Mouse (Mus musculus) midbrain, embryonic 16.5 days (tissue): ENCODE measurements around the gene Rab31. TPM values are rescaled to one million over a fixed set of nuclear protein-coding genes. Genes with fewer than 3 reads are reported as not detected.

Experiments used
- ATAC-seq: fragments of 200-750 bp; cut with Nextera tagmentation; 2 replicates; pipeline ENCODE4 v1.8.0; 2017; ENCODE audit warnings: moderate TSS enrichment
- H3K27ac ChIP-seq: fragments of 300-500 bp; sonication (generic); 2 replicates; pipeline ENCODE4 v1.5.1; 2014; ENCODE audit warnings: mild to moderate bottlenecking, low read length, mixed read lengths
- H3K27me3 ChIP-seq: fragments of 300-500 bp; sonication (generic); 2 replicates; pipeline ENCODE4 v1.6.1; 2014; ENCODE audit warnings: low read depth, low read length, mixed read lengths; ENCODE audit not compliant: control insufficient read depth, insufficient read depth
- H3K36me3 ChIP-seq: fragments of 300-500 bp; sonication (generic); 2 replicates; pipeline ENCODE4 v1.6.1; 2014; ENCODE audit warnings: mild to moderate bottlenecking, low read length, moderate library complexity, mixed read lengths; ENCODE audit not compliant: control insufficient read depth, insufficient read depth
- H3K4me1 ChIP-seq: fragments of 300-500 bp; sonication (generic); 2 replicates; pipeline ENCODE4 v1.6.1; 2014; ENCODE audit warnings: mild to moderate bottlenecking, low read length, mixed read lengths; ENCODE audit not compliant: control insufficient read depth, insufficient read depth
- H3K4me2 ChIP-seq: fragments of 300-500 bp; sonication (generic); 2 replicates; pipeline ENCODE4 v1.6.1; 2014; ENCODE audit warnings: mild to moderate bottlenecking, low read length, mixed read lengths
- H3K4me3 ChIP-seq: fragments of 300-500 bp; sonication (generic); 2 replicates; pipeline ENCODE4 v1.5.1; 2014; ENCODE audit warnings: low read depth, mild to moderate bottlenecking, low read length, moderate library complexity, mixed read lengths
- H3K9ac ChIP-seq: fragments of 300-500 bp; sonication (generic); 2 replicates; pipeline ENCODE4 v1.6.1; 2014; ENCODE audit warnings: low read depth, low read length, mixed read lengths
- H3K9me3 ChIP-seq: fragments of 300-500 bp; sonication (generic); replicated peaks from 2 replicates; pipeline ENCODE4 v1.6.1; 2014; ENCODE audit warnings: mild to moderate bottlenecking, low read length, mixed read lengths; ENCODE audit not compliant: control insufficient read depth, poor library complexity, severe bottlenecking
- WGBS: fragments of 180-500 bp; shearing (Covaris S2); extraction: QIAGEN DNeasy Blood & Tissue Kit; methylation state at CpG from one replicate; pipeline ENCODE4 v1.1.7; 2014; 5-methylcytosine and 5-hydroxymethylcytosine counted together
- polyA plus RNA-seq: library from polyadenylated mRNA; unstranded; fragments of >200 nt; fragmentation: Nextera tagmentation; extraction: Ambion mirVana; gene quantifications from 2 replicates; pipeline ENCODE4 v1.2.1, GENCODE M21; 2015

Rab31 gene
- polyA plus RNA-seq, 1 experiment from 2014 or later, result 79.4 TPM

DNA sequence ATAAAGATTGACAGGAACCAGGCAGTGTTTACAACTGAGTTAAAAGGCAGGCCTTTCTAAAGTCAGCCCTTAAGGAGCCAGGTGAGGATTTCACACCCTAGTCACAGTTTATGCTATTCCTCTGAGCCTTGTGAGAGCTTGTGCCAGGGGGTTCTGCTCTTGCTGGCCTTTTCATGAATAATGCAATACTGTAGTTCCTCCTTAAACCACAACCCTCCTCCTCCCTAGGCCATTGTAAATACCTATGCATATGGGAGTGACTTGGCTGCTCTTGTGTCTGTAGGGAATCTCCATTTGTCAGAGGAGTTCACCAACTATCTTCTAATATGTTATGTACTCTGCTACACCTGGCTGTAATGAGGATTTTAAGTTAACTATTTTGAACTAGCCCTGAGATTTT is 13.2 kb upstream of the Rab31 start:
- no peak for ATAC-seq
- Histone ChIP-seq H3K27me3 (no peaks in the 10 kb centered on the region), H3K9ac (no peak overlapping the region), H3K4me2 (no peak overlapping the region), H3K27ac (no peak overlapping the region), H3K4me1 (peaks cover 26% of the 10 kb centered on the region), H3K4me3 (no peak overlapping the region), H3K9me3 (no peaks in the 10 kb centered on the region), H3K36me3 (no peaks in the 10 kb centered on the region)

GRCm38 (mm10) chr17:65784610-65785140 is 12.1 kb upstream of the Rab31 start:
- H3K4me2 ChIP-seq, result peak overlapping the region; percentile 70
- WGBS, result 71% methylated on average over 8 of the region's 8 CpGs

DNA sequence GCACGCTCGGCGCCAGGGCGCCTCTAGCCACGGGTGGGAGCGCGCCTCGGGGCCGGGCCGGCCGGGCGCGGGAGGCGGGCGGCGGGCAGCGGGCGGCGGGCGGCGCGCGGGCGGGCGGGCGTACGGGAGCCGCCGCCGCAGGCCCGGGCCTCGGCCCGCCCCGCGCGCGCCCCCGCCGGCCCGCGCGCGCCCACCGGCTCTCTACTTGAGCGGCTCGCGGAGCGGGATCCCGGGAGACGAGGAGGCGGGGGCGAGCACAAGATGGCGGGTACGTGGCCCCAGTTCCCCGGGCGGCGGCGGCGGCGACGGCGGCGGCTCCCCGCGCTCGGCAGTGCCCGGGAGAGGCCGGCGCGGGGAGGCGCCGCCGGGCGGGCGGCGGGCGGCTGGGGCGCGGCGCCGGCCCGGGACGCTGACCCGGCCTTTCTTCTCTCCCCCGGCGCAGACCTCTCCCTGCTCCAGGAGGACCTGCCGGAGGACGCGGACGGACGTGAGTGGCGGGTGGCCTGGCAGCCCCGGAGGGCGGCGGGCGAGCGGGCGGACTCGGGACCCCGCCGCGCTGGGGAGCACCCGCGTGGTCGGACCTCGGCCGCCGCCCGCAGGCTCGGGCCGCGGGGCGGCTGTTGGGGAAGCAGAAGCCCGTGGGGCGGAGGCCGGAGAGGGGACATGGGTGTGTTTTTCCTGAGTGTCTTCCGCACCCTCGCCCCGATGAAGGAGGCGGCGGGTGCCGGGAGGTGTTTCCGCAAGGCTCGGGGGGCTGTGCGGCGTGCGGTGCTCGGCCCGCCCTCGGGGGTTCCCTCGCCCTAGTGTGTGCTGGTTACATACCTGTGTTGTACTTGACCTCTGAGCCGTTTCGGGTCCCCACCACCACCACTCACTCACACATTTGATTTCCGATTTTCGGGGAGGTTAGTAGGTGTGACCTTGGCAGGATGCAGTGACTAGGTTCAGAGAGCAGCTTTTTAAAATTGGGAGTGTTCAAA is 10.9 kb upstream of the Rab31 start:
- Histone ChIP-seq H3K36me3 (no peaks in the 10 kb centered on the region), H3K27me3 (no peaks in the 10 kb centered on the region), H3K4me2 (peak overlapping the region; percentile 70), H3K27ac (peak overlapping the region; percentile 99), H3K9ac (peak overlapping the region; percentile 99), H3K9me3 (no peaks in the 10 kb centered on the region), H3K4me3 (peak overlapping the region; percentile 98), H3K4me1 (peaks cover 23% of the 10 kb centered on the region)
- WGBS, result under 1% methylated on average over 46 of the region's 135 CpGs
- ATAC-seq, result peak; percentile 77

More at GRCm38 (mm10) chr17:65784610-65785140, 12.1 kb upstream of the Rab31 start:
- H3K9ac ChIP-seq, result peak overlapping the region; percentile 52; the same call in 1 of the 2 replicates
- no peaks in the 10 kb centered on the region for H3K27me3 ChIP-seq
- no peaks in the 10 kb centered on the region for H3K36me3 ChIP-seq
- H3K4me3 ChIP-seq, result peak overlapping the region; percentile 98
- H3K4me1 ChIP-seq, result peaks cover 26% of the 10 kb centered on the region
- no peaks in the 10 kb centered on the region for H3K9me3 ChIP-seq
- no peak for ATAC-seq
- H3K27ac ChIP-seq, result no peak overlapping the region

DNA sequence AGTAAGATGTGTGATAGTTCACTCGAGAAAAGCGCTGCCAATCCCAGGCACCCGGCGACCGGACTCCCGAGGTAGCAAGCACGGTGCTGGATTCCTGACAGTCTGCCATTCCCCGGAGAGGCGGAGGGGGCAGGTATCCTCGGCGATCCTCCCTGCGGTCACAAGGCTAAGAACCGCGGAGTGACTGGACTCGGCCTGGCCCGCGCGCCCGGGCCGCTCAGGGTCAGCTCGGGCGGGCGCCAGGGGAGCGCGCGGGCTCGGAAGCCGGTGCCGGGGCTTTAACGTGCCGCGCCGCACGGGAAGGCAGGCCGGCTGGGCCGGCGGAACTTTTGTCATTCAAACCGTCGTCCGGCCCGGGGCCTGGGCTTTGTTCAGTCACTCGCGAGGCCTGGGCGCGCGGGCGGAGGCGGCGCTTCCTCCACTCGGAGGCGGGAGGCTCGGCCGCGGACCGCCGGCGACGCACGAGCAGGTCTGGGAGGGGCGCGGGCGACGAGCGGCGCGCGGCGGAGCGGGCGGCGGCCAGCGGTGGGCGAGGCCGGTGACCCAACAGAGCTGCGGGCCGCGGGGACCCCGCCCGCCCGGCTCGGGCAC is 10.1 kb upstream of the Rab31 start, which contains the start of gene Ppp4r1:
Gene Ppp4r1 (plus strand): TSS at position 23 of the 591 bp plus-strand sequence.
- Histone ChIP-seq H3K9ac (peak within 1 kb of the TSS; percentile 99), H3K4me2 (peak within 1 kb of the TSS; percentile 70), H3K4me1 (peaks cover 20% of the 10 kb centered on the region), H3K36me3 (no peaks in the 10 kb centered on the region), H3K4me3 (peak within 1 kb of the TSS; percentile 98), H3K9me3 (no peaks in the 10 kb centered on the region), H3K27me3 (no peaks in the 10 kb centered on the region), H3K27ac (peak within 1 kb of the TSS; percentile 99)
- WGBS, result under 1% methylated on average over 74 of the region's 81 CpGs
- peak; percentile 81 for ATAC-seq

- H3K4me2 ChIP-seq, result no peak overlapping the region
- WGBS, result 86% methylated on average over 2 of the region's 2 CpGs
- no peak for ATAC-seq
- H3K36me3 ChIP-seq, result no peaks in the 10 kb centered on the region
- no peaks in the 10 kb centered on the region for H3K27me3 ChIP-seq
- no peaks in the 10 kb centered on the region for H3K9me3 ChIP-seq
- peaks cover 18% of the 10 kb centered on the region for H3K4me1 ChIP-seq
- no peak overlapping the region for H3K4me3 ChIP-seq
- no peak overlapping the region for H3K9ac ChIP-seq
- no peak overlapping the region for H3K27ac ChIP-seq
These were observed 8.4 kb upstream of the Rab31 start for GRCm38 (mm10) chr17:65780970-65781369.

- H3K4me1 ChIP-seq, result peaks cover 6% of the 10 kb centered on the region; the same call in 1 of the 2 replicates
- H3K9me3 ChIP-seq, result no peaks in the 10 kb centered on the region
- H3K9ac ChIP-seq, result no peak overlapping the region
- no peak overlapping the region for H3K4me2 ChIP-seq
- H3K27me3 ChIP-seq, result no peaks in the 10 kb centered on the region; the same call in 1 of the 2 replicates
- no peak overlapping the region for H3K27ac ChIP-seq
- no peaks in the 10 kb centered on the region for H3K36me3 ChIP-seq
- 82% methylated on average over 4 of the region's 4 CpGs for WGBS
- H3K4me3 ChIP-seq, result no peak overlapping the region
- no peak for ATAC-seq
These were observed 4.9 kb upstream of the Rab31 start for GRCm38 (mm10) chr17:65777461-65777860.

GRCm38 (mm10) chr17:65776228-65776627 is 3.7 kb upstream of the Rab31 start:
- H3K9me3 ChIP-seq, result no peaks in the 10 kb centered on the region
- no peak for ATAC-seq
- 86% methylated on average over 1 of the region's 1 CpGs for WGBS

DNA sequence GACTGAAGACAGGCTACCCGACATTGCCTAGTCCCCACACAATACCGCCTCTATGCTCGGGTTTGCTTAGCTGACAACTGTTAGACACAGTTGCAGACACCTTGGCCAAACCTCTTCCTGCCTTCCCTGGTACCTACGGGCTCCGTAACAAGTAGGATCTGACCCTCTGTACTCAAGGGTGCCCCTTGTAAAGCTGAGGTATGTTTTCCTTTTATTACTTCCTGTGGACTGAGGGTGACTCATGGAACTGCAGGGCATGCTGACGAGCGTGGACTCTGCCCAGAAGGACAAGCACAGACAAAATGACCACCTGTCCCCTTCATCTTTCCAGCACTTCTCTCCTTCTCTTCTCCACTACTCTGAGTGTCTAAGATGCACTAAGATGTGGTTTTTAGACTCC is 1.9 kb upstream of the Rab31 start:
- Histone ChIP-seq H3K27me3 (no peaks in the 10 kb centered on the region; the same call in 1 of the 2 replicates), H3K4me3 (no peak overlapping the region), H3K4me2 (no peak overlapping the region), H3K27ac (no peak overlapping the region), H3K4me1 (peaks cover 19% of the 10 kb centered on the region), H3K9me3 (no peaks in the 10 kb centered on the region), H3K36me3 (no peaks in the 10 kb centered on the region), H3K9ac (no peak overlapping the region)
- no peak for ATAC-seq
- 87% methylated on average over 7 of the region's 7 CpGs for WGBS

More at GRCm38 (mm10) chr17:65776228-65776627, 3.7 kb upstream of the Rab31 start:
- Histone ChIP-seq H3K27me3 (no peaks in the 10 kb centered on the region; the same call in 1 of the 2 replicates), H3K4me2 (no peak overlapping the region), H3K36me3 (no peaks in the 10 kb centered on the region), H3K4me1 (peaks cover 5% of the 10 kb centered on the region), H3K4me3 (no peak overlapping the region), H3K9ac (no peak overlapping the region), H3K27ac (no peak overlapping the region)
